Mouse (Mus musculus) CH12.LX (cell line): ENCODE data around the gene Scmh1. TPM values are rescaled to one million over a fixed set of nuclear protein-coding genes. Genes with fewer than 3 reads are reported as not detected.

Source experiments
- DNase-seq: peaks from one replicate; pipeline ENCODE4 v3.0.0-alpha.2; 2013; ENCODE audit errors: extremely low read depth
- H3K27ac ChIP-seq: 2 replicates; pipeline ENCODE4 v1.5.1; 2012; ENCODE audit warnings: low read depth, mild to moderate bottlenecking, control low read depth, moderate library complexity; ENCODE audit not compliant: insufficient read depth
- H3K27me3 ChIP-seq: replicated peaks from 2 replicates; pipeline ENCODE3; 2012; ENCODE audit warnings: inconsistent platforms
- H3K36me3 ChIP-seq, 2 experiments: replicated peaks in 1 of 2; 2 replicates each; pipeline versions ENCODE3 to v1.6.1; 2012; ENCODE audit warnings: inconsistent platforms in 1 of 2, low read length in 1 of 2, mild to moderate bottlenecking in 1 of 2, mixed read lengths in 1 of 2, moderate library complexity in 1 of 2; ENCODE audit not compliant: control insufficient read depth in 1 of 2, insufficient read depth in 1 of 2
- H3K4me1 ChIP-seq, 2 experiments: 2 replicates each; pipeline ENCODE4 v1.6.1; 2012; ENCODE audit warnings: inconsistent platforms in 1 of 2, moderate library complexity in 1 of 2; ENCODE audit not compliant: insufficient read depth in 2 of 2, control insufficient read depth in 1 of 2
- H3K4me2 ChIP-seq: 2 replicates; pipeline ENCODE4 v1.6.1; 2012; ENCODE audit warnings: low read depth, mild to moderate bottlenecking, control low read depth; ENCODE audit not compliant: poor library complexity, insufficient read depth, severe bottlenecking
- H3K4me3 ChIP-seq, 3 experiments: fragments of 150-350 bp in 1 of 3; sonication (generic) in 1 of 3; replicated peaks in 1 of 3; 2 replicates each; pipeline versions ENCODE3 to v1.5.1; 2011 to 2012; ENCODE audit warnings: low read depth in 2 of 3, low read length in 2 of 3, mild to moderate bottlenecking in 2 of 3, moderate library complexity in 2 of 3, control low read depth in 1 of 3, improper control_type of control experiment in 1 of 3, inconsistent platforms in 1 of 3, mixed read lengths in 1 of 3; ENCODE audit not compliant: poor library complexity in 1 of 3
- H3K79me2 ChIP-seq: replicated peaks from 2 replicates; pipeline ENCODE4 v1.6.1; 2012; ENCODE audit warnings: mild to moderate bottlenecking, moderate library complexity; ENCODE audit not compliant: control insufficient read depth, poor library complexity, insufficient read depth, severe bottlenecking; ENCODE audit errors: extremely low read depth
- H3K9ac ChIP-seq: 2 replicates; pipeline ENCODE4 v1.6.1; 2012; ENCODE audit warnings: low read depth, mild to moderate bottlenecking, control low read depth, moderate library complexity; ENCODE audit not compliant: insufficient read depth
- H3K9me3 ChIP-seq: replicated peaks from 2 replicates; pipeline ENCODE3; 2012; ENCODE audit warnings: low read length, inconsistent platforms, mixed read lengths
- BHLHE40 ChIP-seq: IDR thresholded peaks from 2 replicates; pipeline ENCODE4 v1.6.1; 2011; ENCODE audit warnings: mild to moderate bottlenecking, low read depth, low read length, improper control_type of control experiment
- CHD2 ChIP-seq: IDR thresholded peaks from 2 replicates; pipeline ENCODE4 v1.6.1; 2011; ENCODE audit warnings: low read length, improper control_type of control experiment
- ELF1 ChIP-seq: IDR thresholded peaks from 2 replicates; pipeline ENCODE4 v1.6.1; 2014; ENCODE audit warnings: low read depth, mild to moderate bottlenecking, inconsistent platforms, low read length, improper control_type of control experiment
- HCFC1 ChIP-seq: IDR thresholded peaks from 2 replicates; pipeline ENCODE4 v1.6.1; 2012; ENCODE audit warnings: low read depth, mild to moderate bottlenecking, inconsistent platforms, low read length, improper control_type of control experiment
- JUND ChIP-seq: conservative IDR thresholded peaks from 2 replicates; pipeline ENCODE4 v1.6.1; 2011; ENCODE audit warnings: low read depth, low read length, improper control_type of control experiment
- MAFK ChIP-seq: IDR thresholded peaks from 2 replicates; pipeline ENCODE4 v1.6.1; 2011; ENCODE audit warnings: low read length, improper control_type of control experiment; ENCODE audit not compliant: insufficient replicate concordance
- MAZ ChIP-seq: IDR thresholded peaks from 2 replicates; pipeline ENCODE4 v1.6.1; 2012; ENCODE audit warnings: low read depth, mild to moderate bottlenecking, inconsistent platforms, low read length, improper control_type of control experiment, moderate library complexity
- MYC ChIP-seq: IDR thresholded peaks from 2 replicates; pipeline ENCODE4 v1.6.1; 2011; ENCODE audit warnings: low read depth, mild to moderate bottlenecking, improper control_type of control experiment, low read length
- NRF1 ChIP-seq: IDR thresholded peaks from 2 replicates; pipeline ENCODE4 v1.6.1; 2014; ENCODE audit warnings: low read depth, mild to moderate bottlenecking, inconsistent platforms, low read length, improper control_type of control experiment, moderate library complexity
- POLR2A ChIP-seq: IDR thresholded peaks from 2 replicates; pipeline ENCODE4 v1.6.1; 2011; ENCODE audit warnings: low read depth, mild to moderate bottlenecking, improper control_type of control experiment, low read length
- UBTF ChIP-seq: IDR thresholded peaks from 2 replicates; pipeline ENCODE4 v1.6.1; 2012; ENCODE audit warnings: low read depth, mild to moderate bottlenecking, inconsistent platforms, low read length, improper control_type of control experiment, moderate library complexity
- USF1 ChIP-seq: IDR thresholded peaks from 2 replicates; pipeline ENCODE4 v1.6.1; 2014; ENCODE audit warnings: low read depth, mild to moderate bottlenecking, inconsistent platforms, low read length, improper control_type of control experiment
- USF2 ChIP-seq: conservative IDR thresholded peaks from 2 replicates; pipeline ENCODE4 v1.6.1; 2011; ENCODE audit warnings: low read depth, low read length, improper control_type of control experiment
- ZKSCAN1 ChIP-seq: IDR thresholded peaks from 2 replicates; pipeline ENCODE4 v1.6.1; 2012; ENCODE audit warnings: low read depth, inconsistent platforms, low read length, improper control_type of control experiment, borderline replicate concordance
- dilution Hi-C: fragments of 300-500 bp; cut with MboI; formaldehyde crosslinking; loops from 2 replicates; pipeline ENCODE4 v1.14.3; 2020; ENCODE audit warnings: low sequenced_read_pairs; ENCODE audit not compliant: extremely low pct_unique_long_range_greater_than_20kb, extremely low pct_ligation_motif_present
- in situ Hi-C: fragments of 300-500 bp; cut with MboI; formaldehyde crosslinking; loops from 3 replicates; pipeline ENCODE4 v1.14.3; 2019; ENCODE audit warnings: low sequenced_read_pairs, low pct_ligation_motif_present, low pct_unique_long_range_greater_than_20kb, mixed read lengths
- polyA plus RNA-seq: library from polyadenylated mRNA; unstranded; fragments of >175 nt; gene quantifications from 2 replicates; pipeline ENCODE4 v1.2.1, GENCODE M21; 2012; ENCODE audit warnings: low read depth; ENCODE audit not compliant: insufficient read length
- total RNA-seq, 2 experiments: library from RNA; depleted of rRNA; stranded (reverse); fragments of 300-350 nt in 1 of 2; fragments of >200 nt in 1 of 2; gene quantifications; 2 replicates each; pipeline ENCODE4 v1.2.3; 2012 to 2014

Gene Scmh1
- total and polyA plus RNA-seq, 3 experiments, result 3.2 to 24.0 (median 3.5) TPM

GRCm38 (mm10) chr4:120430601-120431000, 25.5 kb downstream of the Scmh1 start:
- H3K4me1 ChIP-seq, result peaks cover 0 to 7% of the 10 kb centered on the region in 2 experiments; a peak in 1 of 4 replicates
- no peak overlapping the region for H3K9ac ChIP-seq
- in situ Hi-C loops, result no loop called here
- no peaks in the 10 kb centered on the region for H3K36me3 ChIP-seq
- DNase-seq, result no peak
- no peaks in the 10 kb centered on the region for H3K79me2 ChIP-seq
- H3K9me3 ChIP-seq, result no peaks in the 10 kb centered on the region
- H3K4me2 ChIP-seq, result no peak overlapping the region
- TF ChIP-seq ELF1, result no peak
- no peak for TF ChIP-seq USF1
- no peak for TF ChIP-seq ZKSCAN1
- no peak for TF ChIP-seq BHLHE40
- no peak for TF ChIP-seq CHD2
- no peak for TF ChIP-seq USF2
- no peak for TF ChIP-seq JUND
- TF ChIP-seq MAFK, result no peak
- no peak for TF ChIP-seq NRF1
- no peak for TF ChIP-seq UBTF
- TF ChIP-seq POLR2A, result no peak
- no peak for TF ChIP-seq MAZ
- TF ChIP-seq HCFC1, result no peak
- H3K27me3 ChIP-seq, result no peaks in the 10 kb centered on the region
- dilution Hi-C loops, result no loop called here
- no peak overlapping the region for H3K4me3 ChIP-seq
- H3K27ac ChIP-seq, result no peak overlapping the region

GRCm38 (mm10) chr4:120432599-120433373, 27.7 kb downstream of the Scmh1 start:
- Histone ChIP-seq H3K79me2 (no peaks in the 10 kb centered on the region; the same call in 1 of the 2 replicates), H3K4me2 (no peak overlapping the region), H3K9me3 (no peaks in the 10 kb centered on the region), H3K27me3 (no peaks in the 10 kb centered on the region), H3K36me3 (no peaks in the 10 kb centered on the region), H3K27ac (no peak overlapping the region), H3K9ac (no peak overlapping the region), H3K4me3 (no peak overlapping the region)
- dilution Hi-C loops, result no loop called here
- in situ Hi-C loops, result no loop called here
- DNase-seq, result peak; percentile 23
- TF ChIP-seq BHLHE40 (peak; percentile 47; the same call in 1 of the 2 replicates), MYC (no peak)
- TF ChIP-seq, all 38 proteins: peak for 1
- H3K4me1 ChIP-seq, result peaks cover 0 to 7% of the 10 kb centered on the region in 2 experiments; a peak in 1 of 4 replicates
